Mouse (Mus musculus): ENCODE measurements around the gene Ptpre.
"Not testable (repeated sequence)": the region's sequence is repeated elsewhere in the genome, so short reads cannot be mapped to it uniquely, and the experiment has no call there.

Ptpre gene

GRCm38 (mm10) chr7:135641698-135642507, 104.6 kb downstream of the Ptpre start:
- DNase-seq (ENCODE audit: low read depth, low spot score) = no peak

DNA sequence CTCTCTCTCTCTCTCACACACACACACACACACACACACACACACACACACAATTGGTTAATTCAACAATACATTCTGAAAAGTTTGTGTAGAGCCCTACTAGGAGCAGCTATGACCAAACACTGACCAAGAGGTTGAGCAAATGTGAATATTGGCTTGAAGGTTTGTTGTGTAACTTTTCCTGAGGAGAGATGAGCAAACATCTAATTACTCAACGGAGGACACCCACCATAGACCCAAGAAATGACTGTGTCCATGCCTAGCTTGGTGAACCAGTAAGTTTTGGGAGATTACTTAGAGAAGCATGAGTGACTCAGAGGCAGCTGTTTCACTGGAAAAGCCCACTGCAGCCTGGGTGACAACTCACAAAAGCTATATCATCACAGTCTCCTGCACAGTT, 107.2 kb downstream of the Ptpre start:
- DNase-seq (ENCODE audit: low read depth, low spot score) = no peak

DNA sequence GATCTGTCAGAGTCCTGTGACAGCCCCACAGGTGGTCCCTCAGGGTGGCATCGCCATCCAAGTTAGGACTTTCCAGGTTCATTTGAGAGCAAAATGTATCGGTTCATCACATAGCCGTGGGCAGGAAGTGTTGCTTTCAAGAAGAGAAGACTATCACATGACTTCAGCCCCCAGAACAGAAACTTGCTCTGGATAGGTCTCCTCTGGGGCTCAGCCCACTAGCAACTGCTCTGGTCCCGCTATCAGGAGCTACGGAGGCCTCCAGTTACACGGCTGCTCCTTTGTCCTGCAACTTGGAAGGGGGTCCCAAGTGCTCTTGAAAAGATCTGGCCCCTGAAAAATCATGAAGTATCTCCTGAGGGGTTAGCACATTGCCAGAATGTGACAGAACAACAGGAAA, 109.7 kb downstream of the Ptpre start:
- DNase-seq (ENCODE audit: low read depth, low spot score) = no peak

- no peak for DNase-seq (ENCODE audit: low read depth, low spot score)
These were observed 111.5 kb downstream of the Ptpre start for GRCm38 (mm10) chr7:135648821-135649220.

GRCm38 (mm10) chr7:135649306-135649705, 112.0 kb downstream of the Ptpre start:
- DNase-seq (ENCODE audit: low read depth, low spot score) = no peak

- peak; percentile 20 for DNase-seq (ENCODE audit: low read depth, low spot score)
These were observed 112.8 kb downstream of the Ptpre start for GRCm38 (mm10) chr7:135650061-135650460.

GRCm38 (mm10) chr7:135651831-135652511, 114.7 kb downstream of the Ptpre start:
- no peak for DNase-seq (ENCODE audit: low read depth, low spot score)

- DNase-seq (ENCODE audit: low read depth, low spot score) = no peak
These were observed 115.5 kb downstream of the Ptpre start for GRCm38 (mm10) chr7:135652781-135653180.

DNA sequence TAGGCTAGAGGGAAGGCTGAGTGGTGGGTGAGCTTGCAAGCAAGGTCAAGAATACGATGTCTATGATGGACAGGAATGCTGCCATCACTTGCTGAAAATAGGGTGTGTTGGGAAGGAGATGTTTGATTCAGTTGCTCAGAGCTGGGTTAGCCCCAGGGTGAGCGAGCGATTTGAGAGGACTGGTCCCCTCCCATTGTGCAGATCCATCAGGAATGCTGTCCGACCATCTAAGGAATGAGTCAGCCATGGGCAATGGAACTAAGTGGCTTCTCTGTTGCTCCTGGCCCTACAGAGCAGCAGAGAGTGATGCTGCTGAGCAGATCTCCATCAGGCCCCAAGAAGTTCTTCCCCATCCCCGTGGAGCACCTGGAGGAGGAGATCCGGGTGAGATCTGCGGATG, 116.3 kb downstream of the Ptpre start:
- DNase-seq (ENCODE audit: low read depth, low spot score) = no peak

GRCm38 (mm10) chr7:135654288-135654687, 117.0 kb downstream of the Ptpre start:
- DNase-seq (ENCODE audit: low read depth, low spot score) = no peak

GRCm38 (mm10) chr7:135655113-135655512, 117.8 kb downstream of the Ptpre start:
- peak; percentile 36 for DNase-seq (ENCODE audit: low read depth, low spot score)

GRCm38 (mm10) chr7:135658150-135658549, 120.9 kb downstream of the Ptpre start:
- DNase-seq (ENCODE audit: low read depth, low spot score) = no peak

DNA sequence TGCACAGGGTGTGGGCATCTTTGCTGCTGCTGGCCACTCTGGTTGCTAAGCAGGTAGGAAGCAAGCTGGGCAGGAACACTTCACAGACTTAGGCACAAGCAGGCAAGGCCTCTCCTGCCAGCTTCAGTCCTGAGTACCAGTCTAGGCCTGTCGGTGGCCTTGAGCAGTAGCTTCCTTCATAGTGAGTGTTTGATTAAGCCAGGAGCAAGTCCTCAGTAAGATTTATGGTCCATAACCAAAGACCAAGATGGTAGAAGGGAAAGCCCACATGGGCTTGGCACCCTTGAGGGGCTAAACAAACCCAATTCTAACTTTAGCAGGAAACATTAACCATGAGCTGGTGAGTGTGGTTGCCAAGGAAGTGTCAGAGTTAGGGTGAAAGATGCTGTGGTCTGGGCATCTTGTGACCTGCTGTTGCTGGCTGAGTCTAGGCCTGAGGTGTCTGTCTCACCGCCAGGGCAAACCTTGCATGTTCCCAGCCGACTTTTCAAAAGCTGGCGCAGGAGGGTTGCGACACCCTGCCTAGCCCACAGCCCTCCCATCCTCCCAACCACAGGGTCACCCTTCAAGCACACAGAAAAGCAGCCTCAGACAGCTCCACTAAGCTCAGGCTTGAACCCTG, 122.1 kb downstream of the Ptpre start:
- DNase-seq (ENCODE audit: low read depth, low spot score) = peak; percentile 23

DNA sequence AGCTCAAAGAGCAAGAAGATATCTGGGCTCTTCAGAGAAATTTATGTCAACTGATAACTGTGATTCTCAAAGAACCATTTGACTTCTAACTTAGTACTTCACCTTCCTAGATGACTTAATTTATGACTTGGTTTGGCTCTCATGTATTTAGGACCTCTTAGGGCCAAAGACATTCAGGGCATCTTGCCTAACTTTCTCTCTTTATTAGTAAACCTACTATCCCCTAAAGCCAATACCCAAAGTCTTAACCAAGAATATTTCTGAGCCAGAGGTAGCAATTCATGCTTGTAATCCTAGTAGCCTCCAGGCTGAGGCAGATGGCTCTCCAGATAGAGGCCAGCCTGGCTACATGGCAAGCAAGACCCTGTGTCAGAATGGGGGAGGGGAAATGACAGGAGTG, 123.0 kb downstream of the Ptpre start:
- DNase-seq (ENCODE audit: low read depth, low spot score) = no peak

DNA sequence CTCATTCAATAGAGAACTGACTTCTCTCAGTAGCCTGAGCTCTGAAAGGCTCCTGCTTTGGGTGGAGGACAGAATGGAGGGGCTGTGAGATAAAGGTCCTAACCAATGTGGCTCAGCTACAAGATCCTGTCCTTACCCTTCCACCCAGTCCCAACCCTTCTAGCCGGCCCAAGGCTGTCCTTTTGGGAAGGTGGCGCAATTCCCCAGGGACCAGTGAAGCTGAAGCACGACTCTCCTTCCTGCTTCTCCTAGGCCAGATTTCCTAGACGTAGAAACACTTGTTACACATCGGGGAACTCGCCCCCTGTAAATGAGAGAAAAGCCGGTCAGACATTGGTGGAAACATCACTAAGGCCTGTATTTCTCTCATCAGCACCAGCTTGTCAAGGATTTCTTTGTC, 126.9 kb downstream of the Ptpre start:
- DNase-seq (ENCODE audit: low read depth, low spot score) = no peak

- no peak for DNase-seq (ENCODE audit: low read depth, low spot score)
These were observed 129.0 kb downstream of the Ptpre start for GRCm38 (mm10) chr7:135666314-135666713.

- peak; percentile 45 for DNase-seq (ENCODE audit: low read depth, low spot score)
These were observed 131.8 kb downstream of the Ptpre start for GRCm38 (mm10) chr7:135668852-135669739.

GRCm38 (mm10) chr7:135673576-135673975, 136.3 kb downstream of the Ptpre start:
- no peak for DNase-seq (ENCODE audit: low read depth, low spot score)

DNA sequence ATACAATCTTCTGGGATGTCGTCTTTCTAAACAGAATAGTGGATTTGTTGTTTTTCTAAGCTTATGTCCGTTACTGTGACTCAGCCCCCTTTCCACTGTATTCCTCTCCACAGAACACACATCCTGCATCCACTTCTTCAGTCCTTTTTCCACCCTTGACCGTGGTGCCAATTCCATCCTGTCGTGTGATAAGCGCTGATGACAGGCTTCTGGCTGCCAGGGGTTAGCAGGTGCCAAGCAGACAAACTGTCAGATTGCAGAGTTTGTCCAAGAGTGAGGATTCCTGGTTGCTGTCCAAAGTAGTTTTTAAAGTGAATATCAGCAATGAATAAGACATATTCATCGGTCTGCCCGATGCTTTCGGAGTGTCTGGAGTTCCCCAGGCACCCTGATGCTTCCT, 139.4 kb downstream of the Ptpre start:
- DNase-seq (ENCODE audit: low read depth, low spot score) = no peak

DNA sequence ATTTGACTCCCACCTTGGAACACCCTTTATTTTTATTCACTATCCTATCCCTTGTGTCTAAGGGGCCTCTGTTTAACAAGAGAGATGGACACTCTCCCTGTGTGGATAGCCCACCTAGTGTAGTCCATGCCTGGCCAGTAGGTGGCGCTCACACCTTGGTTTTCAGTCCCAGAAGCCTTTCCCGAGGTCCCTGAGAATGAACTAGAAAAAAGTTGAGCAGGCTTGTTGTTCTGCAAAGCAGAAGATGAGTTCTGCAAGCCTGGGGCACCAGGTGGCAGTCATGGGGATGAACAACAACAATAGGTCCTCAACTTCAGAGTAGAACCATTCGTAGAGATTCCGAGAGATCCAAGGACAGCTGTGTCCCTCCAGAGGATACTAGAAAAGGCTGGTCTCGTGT, 143.1 kb downstream of the Ptpre start:
- DNase-seq (ENCODE audit: low read depth, low spot score) = no peak

DNA sequence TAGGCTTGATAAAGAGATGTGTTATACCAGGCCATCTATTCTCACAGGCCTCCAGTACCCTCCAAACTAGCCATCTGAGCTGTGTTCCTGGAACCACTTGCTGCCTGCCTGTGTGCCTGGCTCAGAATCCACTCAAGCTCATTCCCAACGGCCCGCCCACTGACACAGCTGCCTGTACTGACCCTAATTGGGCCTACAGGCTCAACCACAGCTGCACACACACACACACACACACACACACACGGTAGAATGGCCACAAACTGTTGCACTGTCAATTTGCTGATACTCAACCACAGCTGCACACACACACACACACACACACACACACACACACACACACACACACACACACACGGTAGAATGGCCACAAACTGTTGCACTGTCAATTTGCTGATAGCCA, 146.8 kb downstream of the Ptpre start:
- DNase-seq (ENCODE audit: low read depth, low spot score) = not testable (repeated sequence)

GRCm38 (mm10) chr7:135684938-135685337, 147.7 kb downstream of the Ptpre start:
- DNase-seq (ENCODE audit: low read depth, low spot score) = no peak

Data from skeletal muscle tissue, adult 2 months (tissue).